Mouse (Mus musculus): Measurements from ENCODE around the gene Dnaja2.

- no peak for TF ChIP-seq CTCF (IDR thresholded peaks at IDR 0.05; ENCODE audit: low read depth, low read length)
- no peak for TF ChIP-seq POLR2A (IDR thresholded peaks at IDR 0.05; ENCODE audit: insufficient read depth, low read length)
Measured at GRCm38 (mm10) chr8:85530717-85531116, 24.4 kb downstream of the Dnaja2 start.
